ENCODE assay signal across 18 mouse cellular contexts in genomic region chr4:26965831-26966230, GRCm38 (mm10).
DNase-seq lines count a peak whose midpoint lies in the region; ATAC-seq lines count a peak whose summit lies in the region.
"Had no signal": no experiment of that assay in that cellular context is flagged by ENCODE, and none has a peak within 500 bp of the region (broad histone marks: within the 10 kb centered on the region; RNA-seq: fewer than 3 reads in every experiment).

No protein-coding gene starts in this region.

- H3K4me2 ChIP-seq in forebrain, embryonic 16.5 days (ENCODE audit: low read length) = no peak overlapping the region
- H3K4me2 ChIP-seq: heart, embryonic 15.5 days; midbrain, embryonic 11.5 days; neural tube, embryonic 13.5 days had no signal

- no peak overlapping the region for H3K9ac ChIP-seq in forebrain, embryonic 16.5 days (replicated peaks; ENCODE audit: low read depth, low read length)
- H3K9ac ChIP-seq: heart, embryonic 15.5 days; neural tube, embryonic 13.5 days had no signal

- H3K27ac ChIP-seq in forebrain, embryonic 16.5 days (ENCODE audit: low read length) = no peak overlapping the region
- H3K27ac ChIP-seq in forebrain, embryonic 10.5 days = no peak overlapping the region
- H3K27ac ChIP-seq: heart, adult 2 months; heart, embryonic 15.5 days; neural tube, embryonic 13.5 days had no signal

- WGBS in forebrain, embryonic 16.5 days = 68% methylated on average over 2 of the region's 2 CpGs
- 94% methylated on average over 2 of the region's 2 CpGs for WGBS in forebrain, embryonic 10.5 days

- no peaks in the 10 kb centered on the region for H3K36me3 ChIP-seq in forebrain, embryonic 16.5 days (ENCODE audit: control insufficient read depth, insufficient read depth)
- no peaks in the 10 kb centered on the region for H3K36me3 ChIP-seq in forebrain, embryonic 10.5 days (replicated peaks)
- H3K36me3 ChIP-seq: heart, embryonic 15.5 days; neural tube, embryonic 13.5 days had no signal

- DNase-seq in forebrain, embryonic 10.5 days (ENCODE audit: extremely low spot score, low spot score) = no peak
- DNase-seq in Muller cell, postnatal 12 days (ENCODE audit: inconsistent ontology term) = peak; percentile 19
- peak; percentile 79 for DNase-seq in cerebellum, adult 11-12 months
- DNase-seq in cerebellum, postnatal 25 days = peak; percentile 72 to 79
- DNase-seq in thymus, postnatal 4 days = no peak
- no peak for DNase-seq in adrenal gland, postnatal 10 days
- DNase-seq in ovary, postnatal 10 days (ENCODE audit: low spot score) = no peak
- DNase-seq: adrenal gland, adult 2 months; gastrocnemius, postnatal 14 days; heart, adult 2 months; lung, adult 2 months; lung, postnatal 4 days; thymus, postnatal 36 days had no signal

- no peak overlapping the region for H3K4me3 ChIP-seq in forebrain, embryonic 16.5 days (replicated peaks; ENCODE audit: low read length)
- H3K4me3 ChIP-seq in forebrain, embryonic 10.5 days = no peak overlapping the region
- H3K4me3 ChIP-seq: heart, adult 2 months; heart, embryonic 15.5 days; neural tube, embryonic 13.5 days had no signal

- H3K27me3 ChIP-seq in forebrain, embryonic 16.5 days (replicated peaks; ENCODE audit: control insufficient read depth, insufficient read depth, low read length) = no peaks in the 10 kb centered on the region
- H3K27me3 ChIP-seq in forebrain, embryonic 10.5 days (ENCODE audit: poor library complexity, severe bottlenecking) = no peaks in the 10 kb centered on the region
- H3K27me3 ChIP-seq: CH12.LX; heart, embryonic 15.5 days; neural tube, embryonic 13.5 days had no signal

- ATAC-seq in forebrain, embryonic 16.5 days = peak; percentile 62; the same call in 1 of the 2 replicates

- no peaks in the 10 kb centered on the region for H3K4me1 ChIP-seq in forebrain, embryonic 16.5 days (replicated peaks; ENCODE audit: control insufficient read depth, insufficient read depth, low read length)
- no peaks in the 10 kb centered on the region for H3K4me1 ChIP-seq in forebrain, embryonic 10.5 days
- H3K4me1 ChIP-seq: heart, embryonic 15.5 days; neural tube, embryonic 13.5 days had no signal

- no peaks in the 10 kb centered on the region for H3K9me3 ChIP-seq in forebrain, embryonic 16.5 days (ENCODE audit: control insufficient read depth, low read length)
- H3K9me3 ChIP-seq in forebrain, embryonic 10.5 days = no peaks in the 10 kb centered on the region
- H3K9me3 ChIP-seq: heart, embryonic 15.5 days; neural tube, embryonic 13.5 days had no signal

Comparison
In these comparisons a context has a peak if more than half of its experiments do, and no peak if none do; other contexts are left out.
1. DNase-seq: peak in Muller cell, postnatal 12 days (single experiment), cerebellum, adult 11-12 months (single experiment) and cerebellum, postnatal 25 days (2 of 2); none in forebrain, embryonic 10.5 days (single experiment), thymus, postnatal 4 days (single experiment), adrenal gland, postnatal 10 days (single experiment) and ovary, postnatal 10 days (single experiment).